Mouse (Mus musculus): ENCODE data around the gene Fcgr3.
"Not testable (repeated sequence)": the region's sequence is repeated elsewhere in the genome, so short reads cannot be mapped to it uniquely, and the experiment has no call there.

Fcgr3 gene

GRCm38 (mm10) chr1:171088237-171088869 lies 23.6 kb upstream of the Fcgr3 start:
- in situ Hi-C loops (cut with MboI, MseI) = not testable (repeated sequence)

- in situ Hi-C loops (cut with MboI, MseI) = no loop called here
These were observed 21.0 kb upstream of the Fcgr3 start for GRCm38 (mm10) chr1:171085718-171086117.

- in situ Hi-C loops (cut with MboI, MseI) = not testable (repeated sequence)
These were observed 16.9 kb upstream of the Fcgr3 start for GRCm38 (mm10) chr1:171081512-171082231.

- in situ Hi-C loops (cut with MboI, MseI) = loop anchor here (5.0 kb wide), 2 partner anchors 38 to 178 kb away; no protein-coding TSS in a partner anchor
These were observed 15.1 kb upstream of the Fcgr3 start for GRCm38 (mm10) chr1:171079825-171080224.

- in situ Hi-C loops (cut with MboI, MseI) = loop anchor here (5.0 kb wide), 2 partner anchors 37 to 177 kb away; no protein-coding TSS in a partner anchor
These were observed 14.6 kb upstream of the Fcgr3 start for GRCm38 (mm10) chr1:171079345-171079744.

GRCm38 (mm10) chr1:171078419-171078818 lies 13.7 kb upstream of the Fcgr3 start:
- in situ Hi-C loops (cut with MboI, MseI) = loop anchor here (5.0 kb wide), 2 partner anchors 36 to 176 kb away; no protein-coding TSS in a partner anchor

- in situ Hi-C loops (cut with MboI, MseI) = loop anchor here (5.0 kb wide), 2 partner anchors 36 to 176 kb away; no protein-coding TSS in a partner anchor
These were observed 13.2 kb upstream of the Fcgr3 start for GRCm38 (mm10) chr1:171077955-171078354.

- in situ Hi-C loops (cut with MboI, MseI) = loop anchor here (5.0 kb wide), 2 partner anchors 35 to 175 kb away; no protein-coding TSS in a partner anchor
These were observed 12.5 kb upstream of the Fcgr3 start for GRCm38 (mm10) chr1:171077192-171077591.

- in situ Hi-C loops (cut with MboI, MseI) = loop anchor here (5.0 kb wide), 2 partner anchors 34 to 174 kb away; no protein-coding TSS in a partner anchor
These were observed 11.4 kb upstream of the Fcgr3 start for GRCm38 (mm10) chr1:171076176-171076575.

GRCm38 (mm10) chr1:171074283-171074682 lies 9.5 kb upstream of the Fcgr3 start:
- in situ Hi-C loops (cut with MboI, MseI) = loop anchor here in 1 of 2 experiments (25.0 kb wide), 2 partner anchors 1112 to 1438 kb away; partner anchors contain the start of genes Cfap45, Hsd17b7 and Tagln2

GRCm38 (mm10) chr1:171072217-171072616 lies 7.5 kb upstream of the Fcgr3 start:
- in situ Hi-C loops (cut with MboI, MseI) = loop anchor here in 1 of 2 experiments (25.0 kb wide), 2 partner anchors 1110 to 1440 kb away; partner anchors contain the start of genes Cfap45, Hsd17b7 and Tagln2

GRCm38 (mm10) chr1:171071726-171072125 lies 7.0 kb upstream of the Fcgr3 start:
- in situ Hi-C loops (cut with MboI, MseI) = loop anchor here in 1 of 2 experiments (25.0 kb wide), 2 partner anchors 1109 to 1441 kb away; partner anchors contain the start of genes Cfap45, Hsd17b7 and Tagln2

GRCm38 (mm10) chr1:171070879-171071278 lies 6.1 kb upstream of the Fcgr3 start:
- in situ Hi-C loops (cut with MboI, MseI) = loop anchor here in 1 of 2 experiments (25.0 kb wide), 2 partner anchors 1109 to 1441 kb away; partner anchors contain the start of genes Cfap45, Hsd17b7 and Tagln2

- in situ Hi-C loops (cut with MboI, MseI) = loop anchor here in 1 of 2 experiments (5.0 to 25.0 kb wide), 3 partner anchors 33 to 1443 kb away; partner anchors contain the start of genes Cfap45, Hsd17b7 and Tagln2
These were observed 4.8 kb upstream of the Fcgr3 start for GRCm38 (mm10) chr1:171069508-171069907.

- in situ Hi-C loops (cut with MboI, MseI) = loop anchor here in 1 of 2 experiments (5.0 to 25.0 kb wide), 3 partner anchors 34 to 1444 kb away; partner anchors contain the start of genes Cfap45, Hsd17b7 and Tagln2
These were observed 3.2 kb upstream of the Fcgr3 start for GRCm38 (mm10) chr1:171067928-171068327.

GRCm38 (mm10) chr1:171066583-171066982 lies 1.8 kb upstream of the Fcgr3 start:
- in situ Hi-C loops (cut with MboI, MseI) = loop anchor here in 1 of 2 experiments (5.0 to 25.0 kb wide), 3 partner anchors 36 to 1446 kb away; partner anchors contain the start of genes Cfap45, Hsd17b7 and Tagln2

- in situ Hi-C loops (cut with MboI, MseI) = loop anchor here in 1 of 2 experiments (5.0 to 25.0 kb wide), 3 partner anchors 37 to 1447 kb away; partner anchors contain the start of genes Cfap45, Hsd17b7 and Tagln2
These were observed 1.0 kb upstream of the Fcgr3 start for GRCm38 (mm10) chr1:171065768-171066167.

- in situ Hi-C loops (cut with MboI, MseI) = loop anchor here in 1 of 2 experiments (5.0 to 25.0 kb wide), 3 partner anchors 37 to 1447 kb away; partner anchors contain the start of genes Cfap45, Hsd17b7 and Tagln2
These were observed 480 bp upstream of the Fcgr3 start for GRCm38 (mm10) chr1:171065243-171065587.

GRCm38 (mm10) chr1:171063569-171064490 lies 905 bp downstream of the Fcgr3 start:
- in situ Hi-C loops (cut with MboI, MseI) = loop anchor here in 1 of 2 experiments (25.0 kb wide), 2 partner anchors 1102 to 1448 kb away; partner anchors contain the start of genes Cfap45, Hsd17b7 and Tagln2

GRCm38 (mm10) chr1:171061566-171061965 lies 3.2 kb downstream of the Fcgr3 start:
- in situ Hi-C loops (cut with MboI, MseI) = loop anchor here in 1 of 2 experiments (25.0 kb wide), 2 partner anchors 1099 to 1451 kb away; partner anchors contain the start of genes Cfap45, Hsd17b7 and Tagln2

Data from T-helper 17 cell (primary cell).